Mouse (Mus musculus): ENCODE measurements around the gene Atf7ip.
"Not testable (repeated sequence)": the region's sequence is repeated elsewhere in the genome, so short reads cannot be mapped to it uniquely, and the experiment has no call there.

The Atf7ip gene

DNA sequence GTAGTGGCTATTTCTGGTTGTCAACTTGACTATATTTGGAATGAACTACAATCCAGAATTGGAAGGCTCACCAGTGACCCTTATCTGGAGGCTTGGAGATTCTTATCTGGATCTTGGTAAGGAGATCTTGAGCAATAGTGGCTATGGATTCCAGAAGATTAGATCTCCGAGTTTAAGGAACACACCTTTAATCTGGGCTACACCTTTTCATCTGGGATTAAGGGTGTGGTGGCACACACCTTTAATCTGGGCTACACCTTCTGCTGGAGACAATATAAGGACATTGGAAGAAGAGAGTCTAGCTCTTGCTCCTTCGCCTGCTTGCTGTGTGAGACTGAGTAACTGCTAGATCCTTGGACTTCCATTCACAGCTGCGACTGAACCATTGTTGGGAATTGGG, at the start of gene Atf7ip:
TSS of gene Atf7ip (plus strand) at position 301 of the 400 bp plus-strand sequence.
- DNase-seq (ENCODE audit: low spot score in 2 of 2): not testable (repeated sequence)

DNA sequence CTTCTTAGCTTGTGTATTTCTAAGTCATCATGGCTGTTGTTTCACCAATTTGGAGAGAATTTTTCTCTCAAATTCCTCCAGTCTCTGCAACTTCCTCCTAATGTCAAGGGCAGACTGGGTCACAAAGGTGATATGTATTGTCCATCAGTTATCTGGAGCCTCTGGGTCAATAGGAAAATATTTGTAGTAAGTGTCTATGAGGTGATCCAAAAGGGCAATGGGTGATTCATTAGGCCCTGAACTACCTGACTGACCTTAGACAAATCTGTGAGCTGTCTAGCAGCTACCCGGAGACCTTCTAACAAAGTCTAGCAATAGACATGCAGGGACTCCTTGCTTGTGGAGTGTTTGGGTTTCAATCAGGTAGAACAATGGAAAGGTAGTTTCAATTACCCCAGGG, 49.7 kb upstream of the Atf7ip start:
- no peak for DNase-seq (ENCODE audit: low spot score in 2 of 2)

DNA sequence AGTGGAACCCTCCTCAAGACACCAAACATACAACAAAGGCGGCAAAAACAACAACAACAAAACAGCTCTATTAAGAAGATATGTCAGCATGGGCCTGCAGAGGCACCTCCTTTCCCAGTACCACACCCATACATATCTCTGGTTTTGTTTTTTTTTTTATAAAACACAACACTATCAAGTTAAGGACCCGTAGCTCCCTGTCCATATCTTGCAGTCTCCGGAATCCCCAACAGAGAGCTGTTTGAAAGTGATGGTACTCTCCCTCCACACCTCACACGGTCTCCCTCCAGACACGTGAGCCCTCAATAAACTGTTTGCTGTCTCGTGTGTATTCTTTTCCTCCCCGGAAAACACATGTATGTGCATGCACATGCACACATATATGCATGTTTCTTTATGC, 46.8 kb upstream of the Atf7ip start:
- no peak for DNase-seq (ENCODE audit: low spot score in 2 of 2)

DNA sequence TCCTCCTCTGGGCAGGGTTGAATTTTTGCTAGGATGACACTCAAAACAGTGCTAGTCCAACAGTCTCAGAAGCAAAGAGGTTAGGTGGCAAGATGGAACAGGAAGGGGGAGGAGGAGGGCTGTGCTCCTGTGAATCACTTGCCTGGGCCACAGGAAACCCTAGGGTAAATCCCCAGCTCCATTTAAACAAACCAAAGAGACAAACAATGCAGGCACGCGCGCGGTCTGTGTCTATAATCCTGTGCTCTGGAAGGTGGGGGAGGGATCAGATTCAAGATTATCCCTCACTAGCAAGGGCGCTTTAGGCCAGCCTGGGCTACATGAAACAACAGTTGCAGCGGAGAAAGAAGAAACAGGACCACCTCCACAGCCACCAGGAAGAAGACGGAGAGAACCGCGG, 42.5 kb upstream of the Atf7ip start:
- no peak for DNase-seq (ENCODE audit: low spot score in 2 of 2)

DNA sequence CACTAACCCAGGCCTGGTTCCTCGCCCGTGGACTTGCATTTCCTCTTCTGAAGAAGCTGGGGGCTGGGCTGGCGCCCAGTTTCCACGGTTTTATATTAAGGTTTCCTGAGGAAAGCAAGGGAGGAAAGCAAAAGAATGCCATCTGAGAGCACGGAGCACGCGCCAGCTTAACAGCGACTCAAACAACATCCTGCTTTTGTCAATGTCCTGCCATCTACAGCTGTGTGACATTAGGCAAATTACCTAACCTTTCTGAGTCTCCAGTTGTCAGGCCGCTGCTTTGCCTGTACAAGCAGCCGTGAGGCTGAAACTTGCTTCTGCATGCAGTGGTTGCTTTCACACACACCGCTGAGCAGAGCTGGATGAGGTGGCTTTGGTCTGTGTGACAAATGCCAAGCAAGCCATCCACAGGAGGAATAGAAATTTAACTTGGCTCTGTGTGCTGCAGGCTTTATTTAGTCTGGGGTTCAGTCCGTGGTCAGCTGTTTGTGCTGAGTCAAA, 41.8 kb upstream of the Atf7ip start:
- peak in 1 of 2 experiments; percentile 19 for DNase-seq (ENCODE audit: low spot score in 2 of 2)

DNA sequence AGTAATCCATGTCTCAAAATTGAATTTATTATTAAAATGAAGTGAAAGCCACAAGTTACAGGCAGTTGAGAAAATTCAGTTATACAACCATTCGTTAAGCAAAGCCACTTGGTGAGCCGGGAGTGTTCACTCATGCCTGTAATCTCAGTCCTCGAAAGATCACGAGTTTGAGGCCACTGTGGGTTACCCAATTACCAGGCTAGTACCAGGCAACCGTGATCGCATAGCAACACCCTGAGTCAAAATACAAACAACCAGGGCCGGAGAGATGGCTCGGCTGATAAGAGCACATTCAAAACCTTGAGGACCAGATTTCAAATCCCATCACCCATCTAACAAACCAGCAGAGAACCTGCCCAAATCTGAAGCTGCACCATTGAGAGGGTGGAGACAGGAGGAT, 40.9 kb upstream of the Atf7ip start:
- DNase-seq (ENCODE audit: low spot score in 2 of 2): no peak

DNA sequence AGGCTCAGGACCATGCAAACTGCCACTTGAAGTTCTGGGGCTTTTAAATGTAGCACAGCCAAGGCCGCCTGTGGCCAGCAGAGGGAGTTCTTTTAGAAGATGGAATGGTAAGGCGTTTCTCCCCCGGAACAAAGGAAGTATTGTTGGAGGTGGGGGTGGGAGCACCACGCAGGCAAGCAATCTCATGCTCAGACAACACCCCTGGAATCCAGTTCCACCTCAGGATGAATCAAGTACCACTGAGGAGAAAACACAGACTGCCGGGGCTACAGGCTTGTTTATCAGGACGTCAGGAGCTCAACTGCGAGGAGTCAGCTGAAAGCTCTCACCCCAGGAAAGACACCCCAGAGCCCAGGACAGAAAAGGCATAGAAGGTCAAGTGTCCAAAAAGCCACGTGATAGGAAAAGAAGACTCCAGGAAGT, 40.0 kb upstream of the Atf7ip start:
- peak in 1 of 2 experiments; percentile 73 for DNase-seq (ENCODE audit: low spot score in 2 of 2)

DNA sequence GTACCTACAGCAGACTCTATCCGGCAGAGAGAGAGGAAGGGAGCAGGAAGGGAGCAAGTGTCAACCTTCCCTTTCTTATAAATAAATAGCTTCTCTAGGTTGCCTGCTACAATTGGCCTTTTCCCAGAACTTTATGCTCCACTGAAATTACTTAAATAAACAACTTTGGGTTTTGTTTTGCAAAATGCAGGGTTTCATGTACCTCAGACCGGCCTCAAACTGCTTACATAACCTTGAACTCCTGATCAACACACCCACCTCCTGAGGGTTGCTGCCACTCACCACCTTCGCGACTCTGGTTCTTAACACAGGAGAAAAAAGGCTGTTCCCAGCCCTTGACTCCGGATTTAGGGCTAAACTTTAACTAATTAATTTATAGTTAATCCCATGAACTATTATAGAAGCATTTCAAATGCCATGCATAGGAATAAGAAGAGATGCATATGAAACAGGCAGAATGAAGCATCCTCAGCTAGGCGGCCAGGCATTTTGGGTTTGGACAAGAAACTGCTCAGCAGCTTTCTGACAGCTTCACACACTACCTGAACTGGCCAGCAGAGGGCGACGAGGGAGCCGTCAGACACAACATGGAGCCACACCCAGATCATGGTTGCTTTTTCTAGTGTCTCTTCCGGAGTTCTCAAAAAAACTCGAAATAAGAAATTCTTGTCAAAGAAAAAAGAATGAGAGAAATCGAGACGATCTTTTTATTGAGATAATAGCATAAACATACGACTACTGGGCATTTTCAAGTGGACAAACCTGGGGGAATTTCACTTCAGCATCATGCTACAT, 38.8 kb upstream of the Atf7ip start:
- peak in 1 of 2 experiments; percentile 86 for DNase-seq (ENCODE audit: low spot score in 2 of 2)

DNA sequence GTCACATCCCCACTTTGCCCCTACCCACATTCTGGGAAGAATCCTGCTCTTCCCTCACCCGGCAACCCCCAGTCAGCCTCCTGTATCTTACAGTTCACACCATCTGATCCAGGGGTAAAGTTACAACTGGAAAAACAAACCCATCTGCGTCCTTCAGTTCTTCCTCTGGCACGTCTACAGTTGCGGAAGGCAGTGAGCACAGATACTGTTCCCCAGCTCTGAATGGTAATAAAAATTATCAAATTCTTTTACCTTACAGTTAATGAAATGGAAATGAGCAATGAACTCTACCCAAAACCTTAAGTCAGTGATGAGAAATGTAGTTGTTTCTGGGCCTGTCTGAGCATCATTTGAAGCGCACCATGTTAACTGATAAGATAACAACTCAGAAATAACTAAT, 38.1 kb upstream of the Atf7ip start:
- no peak for DNase-seq (ENCODE audit: low spot score in 2 of 2)

DNA sequence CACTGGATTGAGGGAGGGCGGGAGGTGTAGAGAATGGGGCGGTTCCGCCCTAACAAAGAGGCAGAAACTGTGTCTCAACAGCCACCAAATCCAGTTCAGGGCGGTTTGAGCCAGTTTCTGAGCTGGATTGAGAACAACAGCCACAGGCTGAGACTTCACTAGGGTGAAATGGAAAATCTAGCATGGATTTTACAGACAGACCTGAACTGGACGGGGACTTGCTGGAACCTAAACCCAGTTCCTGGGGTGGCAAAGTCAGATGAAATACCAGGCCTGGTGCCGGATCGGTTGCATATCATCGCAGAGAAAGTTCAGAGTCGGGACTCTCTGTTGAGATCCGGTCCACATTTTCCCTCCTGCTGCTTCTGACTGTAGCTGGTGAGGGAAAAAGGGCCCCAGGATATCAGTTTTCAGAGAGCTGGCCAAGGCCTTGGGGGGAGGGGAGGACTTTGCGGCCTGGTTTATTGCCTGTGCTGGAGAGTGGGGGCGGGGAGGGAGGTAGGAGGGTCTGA, 37.5 kb upstream of the Atf7ip start:
- DNase-seq (ENCODE audit: low spot score in 2 of 2): peak; percentile 89

DNA sequence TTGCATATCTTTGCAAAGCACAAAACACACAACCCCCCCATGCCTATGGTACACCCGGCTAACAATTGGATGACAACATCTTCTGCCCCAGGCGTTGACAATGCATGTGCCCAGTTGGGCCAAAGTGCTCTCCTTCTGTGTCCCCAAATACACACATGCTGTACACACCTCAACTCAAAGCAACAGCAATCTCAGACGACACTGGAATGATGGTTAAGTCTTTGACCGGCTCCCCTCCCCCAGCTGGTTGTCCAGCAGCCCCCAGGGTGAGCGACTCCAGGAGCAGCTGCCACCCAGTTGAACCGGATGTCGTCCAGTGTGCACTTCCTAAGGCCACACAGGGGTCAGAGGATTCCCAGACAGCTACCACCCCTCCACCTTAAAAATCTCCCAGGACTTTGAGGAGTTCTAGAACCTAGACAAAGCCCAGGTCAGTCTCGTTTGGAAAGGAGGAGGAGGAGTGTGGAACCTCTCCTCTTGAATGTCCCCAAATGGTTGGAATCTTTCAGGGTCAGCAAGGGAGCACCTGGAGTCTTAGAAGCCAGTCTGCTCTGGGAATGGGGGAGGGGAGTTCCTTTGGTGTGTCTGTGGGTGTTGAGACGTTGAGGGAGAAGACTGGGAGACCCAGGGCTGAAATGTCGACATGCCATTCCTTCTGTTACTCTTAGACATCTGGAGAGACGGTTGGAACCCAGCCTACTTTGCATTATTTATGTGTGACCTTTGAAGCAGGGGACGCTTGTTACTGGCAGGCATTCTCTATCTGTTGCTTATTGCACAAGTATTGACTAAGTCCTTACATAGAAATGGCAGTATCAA, 36.8 kb upstream of the Atf7ip start:
- no peak for DNase-seq (ENCODE audit: low spot score in 2 of 2)

DNA sequence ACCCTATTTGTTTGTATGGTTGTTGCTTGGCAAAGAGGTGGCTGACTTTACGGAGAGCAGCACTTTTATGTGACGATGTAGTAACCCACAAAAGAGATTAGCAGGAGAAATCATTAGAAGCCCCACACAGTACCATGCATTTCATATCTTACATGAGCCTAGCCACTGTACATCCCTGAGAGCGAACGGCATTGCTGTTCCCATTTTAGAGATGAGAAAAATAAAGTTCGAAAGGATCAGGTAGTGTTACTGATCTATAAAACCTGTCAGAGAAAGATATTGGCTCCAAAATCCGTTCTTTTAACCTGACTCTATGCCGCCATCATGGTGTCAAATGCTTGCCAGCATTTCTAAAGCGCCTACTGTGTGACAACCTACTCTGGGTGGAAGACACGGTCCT, 36.2 kb upstream of the Atf7ip start:
- DNase-seq (ENCODE audit: low spot score in 2 of 2): no peak

DNA sequence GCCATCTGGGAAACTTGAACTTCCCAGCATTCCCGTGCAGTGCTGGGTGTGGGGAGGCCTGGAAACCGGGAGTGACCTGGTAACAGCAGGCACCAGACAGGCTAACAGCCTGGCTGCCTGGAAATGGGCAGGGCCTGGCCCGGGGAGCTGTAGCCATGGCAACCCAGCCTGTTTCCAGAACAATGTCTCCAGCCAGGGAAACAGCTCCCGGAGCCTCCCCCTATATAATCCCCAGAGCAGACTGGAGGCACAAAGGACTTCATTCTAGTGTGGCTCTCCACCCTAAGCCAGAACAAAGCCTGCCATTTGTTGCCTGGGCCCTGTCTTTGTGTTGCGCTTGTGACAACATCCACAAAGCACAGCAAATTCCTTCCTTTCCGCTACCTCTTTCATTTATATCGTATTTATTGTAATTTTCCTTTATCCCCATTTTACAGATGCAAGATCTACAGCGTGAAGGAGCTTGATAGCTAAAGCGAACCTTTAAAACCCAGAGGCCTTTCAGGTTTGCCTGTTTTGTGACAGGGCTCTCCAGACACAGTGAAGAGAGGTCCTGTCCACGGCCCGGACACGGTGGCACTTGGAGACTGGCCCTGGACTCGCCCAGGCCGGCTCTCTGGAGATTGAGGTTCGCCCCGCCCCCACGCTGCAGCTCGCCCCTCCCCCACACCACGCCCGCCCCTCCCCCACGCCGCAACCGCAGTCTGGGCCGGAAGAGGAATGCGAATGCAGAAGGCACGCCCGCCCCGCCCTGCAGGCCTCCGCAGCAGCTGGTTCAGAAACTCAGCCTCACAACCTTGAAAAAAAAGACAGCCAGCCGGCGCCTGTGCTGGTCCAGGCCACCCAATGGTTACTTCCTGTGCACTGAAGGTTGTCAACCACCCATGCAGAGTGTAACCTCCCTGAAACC, 35.4 kb upstream of the Atf7ip start:
- peak; percentile 76 to 81 for DNase-seq (ENCODE audit: low spot score in 2 of 2)

DNA sequence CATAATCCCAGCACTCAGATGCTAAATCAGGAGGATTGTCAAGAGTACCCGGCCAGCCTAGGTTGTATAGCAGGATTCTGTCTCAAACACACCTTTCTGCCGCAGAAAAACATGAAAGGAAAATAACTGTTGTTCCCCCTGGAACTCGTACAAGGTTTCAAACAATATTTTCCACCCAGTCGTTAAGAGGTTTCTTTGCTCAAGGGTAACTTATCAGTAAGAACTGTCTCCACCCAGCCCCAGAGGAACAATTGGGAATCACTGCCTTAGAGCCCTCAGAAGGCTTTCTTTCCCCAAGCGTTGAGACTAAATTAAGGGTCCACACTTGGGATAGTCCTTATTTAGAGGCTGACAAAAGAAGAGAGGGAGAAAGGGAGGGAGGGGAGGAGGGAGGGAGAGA, 34.4 kb upstream of the Atf7ip start:
- no peak for DNase-seq (ENCODE audit: low spot score in 2 of 2)

DNA sequence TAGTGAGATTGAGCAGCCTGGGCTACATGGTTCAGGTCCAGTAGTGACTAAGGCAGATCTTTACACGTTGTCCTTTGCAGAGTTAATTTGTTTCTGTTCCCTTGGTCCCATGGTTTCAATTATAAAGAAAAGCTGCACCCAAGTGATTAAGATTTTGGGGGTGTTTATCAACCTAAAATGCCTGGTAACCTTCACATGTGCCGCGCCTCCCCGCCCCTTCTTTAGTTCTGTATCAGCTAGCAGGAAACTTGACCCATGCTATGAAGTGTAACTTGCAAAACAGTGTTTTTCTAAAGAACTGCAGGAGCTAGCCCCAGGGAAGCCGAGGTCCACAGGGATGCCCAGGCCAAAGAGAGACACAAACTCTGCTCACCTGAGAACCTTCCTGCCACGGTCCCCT, 33.2 kb upstream of the Atf7ip start:
- no peak for DNase-seq (ENCODE audit: low spot score in 2 of 2)

DNA sequence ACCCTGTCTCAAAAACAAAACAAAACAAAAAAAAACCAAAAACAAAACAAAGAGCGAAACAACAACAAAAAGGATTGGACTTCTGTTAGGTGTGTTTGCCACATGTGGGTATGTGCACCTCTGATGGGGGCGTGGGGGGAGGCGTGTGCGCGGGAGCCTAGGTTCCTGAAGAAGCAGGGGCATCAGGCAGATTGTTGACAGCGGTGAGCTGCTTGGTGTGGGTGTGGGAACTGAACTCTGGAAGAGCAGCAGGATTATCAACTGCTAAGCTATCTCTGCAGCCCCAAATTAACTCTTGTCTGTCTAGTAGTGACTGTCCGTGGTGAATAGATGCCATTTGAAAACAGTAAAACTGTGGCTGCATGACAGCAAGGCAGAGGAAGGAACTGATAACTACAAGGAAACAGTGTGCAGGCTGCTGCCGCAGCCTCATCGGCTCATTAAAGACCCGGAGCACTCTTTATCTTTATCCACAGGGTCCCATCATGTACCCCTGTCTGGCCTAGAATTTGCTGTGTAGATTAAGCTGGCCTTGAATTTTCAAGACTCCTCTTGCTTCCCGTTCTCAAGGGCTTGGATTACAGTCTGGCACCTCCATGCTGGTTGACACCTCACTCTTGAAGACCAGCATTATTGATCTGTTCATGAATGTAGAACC, 32.4 kb upstream of the Atf7ip start:
- no peak for DNase-seq (ENCODE audit: low spot score in 2 of 2)

DNA sequence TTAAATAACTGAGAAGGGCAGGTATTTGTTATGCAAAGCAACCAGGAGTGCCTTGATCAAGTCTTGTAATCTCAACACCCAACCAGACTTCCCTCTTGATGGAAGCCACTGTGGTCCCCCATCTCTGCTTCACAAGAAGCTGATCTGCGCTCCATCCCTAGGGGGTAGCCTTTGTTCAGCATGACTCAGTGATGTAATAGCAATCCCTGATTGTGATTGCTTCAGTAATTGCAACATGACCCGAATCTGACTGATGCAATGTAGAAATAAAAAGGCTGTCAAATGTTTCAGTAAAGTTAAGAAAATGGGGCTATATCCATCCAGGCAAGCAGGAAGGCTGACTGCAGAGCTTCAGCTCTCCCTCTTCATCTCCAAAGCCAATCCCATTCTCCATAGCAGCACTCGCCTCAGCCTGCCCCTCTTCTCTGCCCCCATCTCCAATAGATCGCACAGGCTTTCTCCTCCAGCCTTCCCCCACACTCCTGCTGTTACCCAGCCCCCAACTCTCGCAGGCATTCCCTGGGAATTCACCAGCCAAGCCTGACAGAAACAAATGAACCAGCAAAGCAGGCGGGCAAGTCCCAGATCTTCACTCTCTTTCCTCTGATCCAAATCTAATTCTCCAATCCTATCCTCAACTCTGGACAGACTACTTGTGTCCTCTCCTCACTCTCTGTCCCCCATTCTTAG, 30.7 kb upstream of the Atf7ip start:
- no peak for DNase-seq (ENCODE audit: low spot score in 2 of 2)

DNA sequence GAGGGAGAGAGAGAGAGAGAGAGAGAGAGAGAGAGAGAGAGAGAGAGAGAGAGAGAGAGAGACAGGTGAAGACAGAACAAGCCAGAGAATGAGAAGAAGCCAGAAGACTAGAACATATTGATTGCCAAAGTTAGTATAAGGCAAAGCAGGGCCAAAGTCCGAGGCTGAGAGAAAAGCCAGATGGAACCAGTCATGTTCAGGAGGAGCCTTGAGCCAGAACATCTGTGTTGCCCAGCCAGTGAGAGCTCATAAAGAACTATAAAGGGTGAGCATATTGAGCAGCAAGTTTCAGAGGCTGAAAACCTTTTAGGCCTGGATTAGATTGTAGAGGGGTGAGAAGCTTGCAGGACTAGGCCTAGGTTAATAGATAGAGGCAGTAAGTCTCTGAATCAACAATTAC, 28.1 kb upstream of the Atf7ip start:
- no peak for DNase-seq (ENCODE audit: low spot score in 2 of 2)

DNA sequence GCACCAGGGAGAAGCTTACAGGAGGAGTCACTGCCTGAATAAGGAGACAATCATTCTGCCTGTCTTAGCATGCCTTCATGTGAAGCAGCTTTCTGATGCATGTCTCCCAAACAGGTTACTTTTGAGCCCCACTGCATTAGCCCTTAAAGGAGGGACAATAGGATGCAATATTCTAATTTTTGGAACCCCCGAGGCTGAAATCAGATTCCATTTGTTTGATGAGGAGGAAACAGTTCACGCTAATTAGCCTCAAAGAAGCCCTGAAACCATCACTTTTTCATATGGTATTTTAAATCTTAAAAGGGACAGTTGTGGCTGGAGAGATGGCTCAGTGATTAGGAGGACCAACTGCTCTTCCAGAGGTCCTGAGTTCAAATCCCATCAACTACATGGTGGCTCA, 22.4 kb upstream of the Atf7ip start:
- no peak for DNase-seq (ENCODE audit: low spot score in 2 of 2)

DNA sequence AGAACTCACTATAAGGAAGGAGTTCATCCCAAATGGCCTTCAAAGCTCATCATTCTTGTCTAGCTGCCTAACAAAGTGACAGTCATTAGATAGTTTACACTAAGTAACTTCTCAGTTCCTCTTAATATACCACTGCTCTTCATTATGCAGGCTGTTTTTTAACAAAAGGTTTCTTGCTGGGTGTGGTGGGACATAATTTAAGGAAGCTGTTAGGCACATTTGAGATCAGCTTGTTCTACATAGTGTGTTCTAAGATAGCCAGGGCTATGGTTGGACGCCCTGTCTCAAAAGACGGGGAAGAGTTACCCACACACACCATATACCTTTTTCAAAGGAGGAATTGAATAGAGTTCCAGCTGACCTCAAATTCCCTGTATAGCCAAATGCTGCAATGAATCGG, 21.9 kb upstream of the Atf7ip start:
- DNase-seq (ENCODE audit: low spot score in 2 of 2): no peak

Data from left cerebral cortex, adult 9 months (tissue).